10 mouse cellular contexts compared by ENCODE assay signal in the genomic region with DNA sequence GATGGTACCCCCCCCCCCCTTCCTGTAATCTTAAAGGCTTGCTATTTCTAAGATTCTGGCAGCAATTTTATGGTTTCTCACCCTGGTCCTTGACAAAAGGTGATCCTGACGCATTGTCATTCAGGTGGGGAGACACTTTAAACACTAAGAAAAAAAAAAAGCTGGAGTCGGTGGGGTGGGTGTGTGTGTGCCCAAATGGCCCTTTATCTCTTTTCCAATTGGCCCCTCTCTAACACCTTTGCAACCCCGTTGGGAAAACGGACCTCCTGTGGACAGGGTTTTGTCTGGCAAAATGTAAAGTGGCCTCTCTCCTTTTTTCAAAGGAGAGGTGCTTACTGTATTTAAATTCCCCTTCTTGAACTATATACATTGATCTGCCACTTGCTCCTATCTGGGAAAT. TPM values are rescaled to one million over a fixed set of nuclear protein-coding genes. Genes with fewer than 3 reads are reported as not detected.
DNase-seq lines count a peak whose midpoint lies in the region; ATAC-seq and TF ChIP-seq lines count a peak whose summit lies in the region.
"Had no signal": no experiment of that assay in that cellular context is flagged by ENCODE, and none has a peak within 500 bp of the region (broad histone marks: within the 10 kb centered on the region; RNA-seq: fewer than 3 reads in every experiment).

No protein-coding gene starts in this region.

- TF ChIP-seq POLR2A in cerebellum, adult 2 months (IDR thresholded peaks at IDR 0.05; ENCODE audit: borderline replicate concordance, insufficient read depth, low read length): no peak

- H3K4me3 ChIP-seq in kidney, embryonic 16.5 days (ENCODE audit: low read length): peak overlapping the region; percentile 67
- H3K4me3 ChIP-seq in embryonic facial prominence, embryonic 15.5 days (replicated peaks): peak overlapping the region; percentile 97
- peak overlapping the region; percentile 90 for H3K4me3 ChIP-seq in hindbrain, postnatal 0 days (ENCODE audit: low read length)
- peak overlapping the region; percentile 96 for H3K4me3 ChIP-seq in neural tube, embryonic 12.5 days
- no peak overlapping the region for H3K4me3 ChIP-seq in cerebellum, adult 2 months (replicated peaks; ENCODE audit: insufficient read depth, low read depth, low read length)

- no peaks in the 10 kb centered on the region for H3K27me3 ChIP-seq in kidney, embryonic 16.5 days (ENCODE audit: insufficient read depth, low read length)
- no peaks in the 10 kb centered on the region for H3K27me3 ChIP-seq in embryonic facial prominence, embryonic 15.5 days
- no peaks in the 10 kb centered on the region for H3K27me3 ChIP-seq in hindbrain, postnatal 0 days (ENCODE audit: insufficient read depth, low read length)
- H3K27me3 ChIP-seq in neural tube, embryonic 12.5 days (replicated peaks): no peaks in the 10 kb centered on the region
- H3K27me3 ChIP-seq in cerebellum, adult 2 months (ENCODE audit: control insufficient read depth, insufficient read depth, low read length): peaks cover 2% of the 10 kb centered on the region; the same call in 1 of the 2 replicates

- H3K9me3 ChIP-seq in kidney, embryonic 16.5 days (ENCODE audit: low read length): no peaks in the 10 kb centered on the region
- H3K9me3 ChIP-seq in embryonic facial prominence, embryonic 15.5 days (replicated peaks): no peaks in the 10 kb centered on the region
- no peaks in the 10 kb centered on the region for H3K9me3 ChIP-seq in hindbrain, postnatal 0 days (ENCODE audit: low read length)
- H3K9me3 ChIP-seq in neural tube, embryonic 12.5 days: no peaks in the 10 kb centered on the region

- H3K4me1 ChIP-seq in kidney, embryonic 16.5 days (ENCODE audit: insufficient read depth, low read length): peaks cover 33% of the 10 kb centered on the region
- peaks cover 47% of the 10 kb centered on the region for H3K4me1 ChIP-seq in embryonic facial prominence, embryonic 15.5 days
- H3K4me1 ChIP-seq in hindbrain, postnatal 0 days (ENCODE audit: insufficient read depth, low read length): peaks cover 17% of the 10 kb centered on the region
- H3K4me1 ChIP-seq in neural tube, embryonic 12.5 days: peaks cover 36% of the 10 kb centered on the region
- H3K4me1 ChIP-seq in cerebellum, adult 2 months (ENCODE audit: control insufficient read depth, insufficient read depth, low read length): peaks cover 3% of the 10 kb centered on the region; the same call in 1 of the 2 replicates

- no peak overlapping the region for H3K27ac ChIP-seq in kidney, embryonic 16.5 days (ENCODE audit: low read length)
- no peak overlapping the region for H3K27ac ChIP-seq in embryonic facial prominence, embryonic 15.5 days (replicated peaks)
- no peak overlapping the region for H3K27ac ChIP-seq in hindbrain, postnatal 0 days
- no peak overlapping the region for H3K27ac ChIP-seq in neural tube, embryonic 12.5 days
- H3K27ac ChIP-seq in cerebellum, adult 2 months (ENCODE audit: insufficient read depth, low read length): no peak overlapping the region

- TF ChIP-seq CTCF in hindbrain, postnatal 0 days (IDR thresholded peaks at IDR 0.05; ENCODE audit: low read depth): no peak
- TF ChIP-seq CTCF in cerebellum, adult 2 months (IDR thresholded peaks at IDR 0.05; ENCODE audit: borderline replicate concordance, insufficient read depth, low read depth, low read length): no peak

- peak overlapping the region; percentile 80 for H3K4me2 ChIP-seq in kidney, embryonic 16.5 days (replicated peaks; ENCODE audit: low read depth, low read length)
- peak overlapping the region; percentile 84 for H3K4me2 ChIP-seq in embryonic facial prominence, embryonic 15.5 days (replicated peaks)
- H3K4me2 ChIP-seq in hindbrain, postnatal 0 days (ENCODE audit: low read depth, low read length): peak overlapping the region; percentile 90
- H3K4me2 ChIP-seq in neural tube, embryonic 12.5 days (replicated peaks): peak overlapping the region; percentile 70

- H3K36me3 ChIP-seq in kidney, embryonic 16.5 days (ENCODE audit: insufficient read depth, low read length): no peaks in the 10 kb centered on the region
- no peaks in the 10 kb centered on the region for H3K36me3 ChIP-seq in embryonic facial prominence, embryonic 15.5 days
- no peaks in the 10 kb centered on the region for H3K36me3 ChIP-seq in hindbrain, postnatal 0 days (ENCODE audit: insufficient read depth, low read length)
- no peaks in the 10 kb centered on the region for H3K36me3 ChIP-seq in neural tube, embryonic 12.5 days

- DNase-seq in kidney, adult 11 months: no peak
- no peak for DNase-seq in hindbrain, postnatal 0 days (ENCODE audit: low spot score)
- no peak for DNase-seq in cerebellum, adult 2 months
- no peak for DNase-seq in frontal cortex, postnatal 10 days (ENCODE audit: low spot score in 2 of 2)
- DNase-seq in layer of hippocampus, adult 9-10 months (ENCODE audit: low spot score): no peak
- DNase-seq: adrenal gland, postnatal 25 days; cerebellum, postnatal 36 days had no signal

- H3K9ac ChIP-seq in kidney, embryonic 16.5 days (replicated peaks; ENCODE audit: low read length): peak overlapping the region; percentile 90
- no peak overlapping the region for H3K9ac ChIP-seq in embryonic facial prominence, embryonic 15.5 days
- H3K9ac ChIP-seq in hindbrain, postnatal 0 days (replicated peaks; ENCODE audit: low read length): peak overlapping the region; percentile 82
- H3K9ac ChIP-seq in neural tube, embryonic 12.5 days: peak overlapping the region; percentile 96

- ATAC-seq in kidney, embryonic 16.5 days (ENCODE audit: low FRiP score, low TSS enrichment): no peak
- ATAC-seq in embryonic facial prominence, embryonic 15.5 days (ENCODE audit: insufficient number of reproducible peaks, low FRiP score, low TSS enrichment, low read depth): no peak
- ATAC-seq in hindbrain, postnatal 0 days: no peak
- ATAC-seq in neural tube, embryonic 12.5 days (ENCODE audit: low FRiP score, low read depth): no peak

- 40% methylated on average over 4 of the region's 4 CpGs for WGBS in kidney, embryonic 16.5 days
- 25% methylated on average over 4 of the region's 4 CpGs for WGBS in embryonic facial prominence, embryonic 15.5 days
- 17% methylated on average over 4 of the region's 4 CpGs for WGBS in hindbrain, postnatal 0 days
- WGBS in neural tube, embryonic 12.5 days: 1% methylated on average over 4 of the region's 4 CpGs
- WGBS in cerebellum, adult 2 months: 56% methylated on average over 4 of the region's 4 CpGs

RNA-seq across cellular contexts. Expression of gene Cachd1, which starts 2.5 kb away (rescaled TPM):
- polyA plus RNA-seq in kidney, embryonic 16.5 days (2015; fragmentation: Nextera tagmentation; extraction: Ambion mirVana): 12.0 and 17.9 TPM in 2 replicates
- 34.2 and 37.3 TPM in 2 replicates for polyA plus RNA-seq in embryonic facial prominence, embryonic 15.5 days (2015; fragmentation: Nextera tagmentation; extraction: Ambion mirVana)
- 30.3 and 30.9 TPM in 2 replicates for total RNA-seq in hindbrain, postnatal 0 days (2014; rRNA removed)
- 14.6 and 15.3 TPM in 2 replicates for polyA plus RNA-seq in hindbrain, postnatal 0 days (2015; fragmentation: Nextera tagmentation; extraction: Ambion mirVana)
- 26.0 and 30.2 TPM in 2 replicates for polyA plus RNA-seq in neural tube, embryonic 12.5 days (2016; fragmentation: Nextera tagmentation; extraction: Ambion mirVana)
- 29.2 and 41.4 TPM in 2 replicates for polyA plus RNA-seq in cerebellum, adult 2 months (2012; rRNA removed)
